ENCODE assay signal across 18 mouse cellular contexts in the genomic region with DNA sequence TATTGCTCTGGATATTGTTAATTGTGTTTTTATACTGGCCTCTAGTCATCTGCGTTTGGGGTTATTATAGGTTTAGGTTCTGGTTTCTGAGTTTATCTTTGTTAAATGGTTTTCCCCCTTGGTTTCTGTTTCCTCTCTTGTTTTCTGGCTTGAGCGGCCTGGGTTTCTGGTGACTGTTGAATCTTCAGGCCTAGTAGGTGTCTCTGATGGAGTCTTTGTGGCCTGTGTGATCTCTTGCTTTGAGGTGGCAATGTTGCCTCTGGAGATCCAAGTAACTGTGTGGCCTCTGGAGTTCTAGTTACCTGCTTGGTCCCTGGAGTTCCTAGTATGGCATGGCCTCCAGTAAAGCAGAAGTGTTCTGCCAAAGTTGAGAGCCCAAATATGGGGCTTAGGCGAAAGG. TPM values are rescaled to one million over a fixed set of nuclear protein-coding genes. Genes with fewer than 3 reads are reported as not detected.
"Had no signal": no experiment of that assay in that cellular context is flagged by ENCODE, and none has a peak within 500 bp of the region (broad histone marks: within the 10 kb centered on the region; RNA-seq: fewer than 3 reads in every experiment).

No protein-coding gene starts in this region.

- H3K9me3 ChIP-seq: kidney, embryonic 15.5 days; megakaryocyte, embryonic 14.5 days; midbrain, embryonic 12.5 days; neural tube, embryonic 15.5 days; stomach, embryonic 15.5 days had no signal

- DNase-seq: kidney, adult 2 months; kidney, postnatal 14 days; left cerebral cortex, postnatal 4 days; lung, postnatal 14 days; thymus, adult 2 months; thymus, postnatal 25 days had no signal

- H3K27me3 ChIP-seq: kidney, embryonic 15.5 days; megakaryocyte, embryonic 14.5 days; midbrain, embryonic 12.5 days; neural tube, embryonic 15.5 days; stomach, embryonic 15.5 days had no signal

- H3K4me1 ChIP-seq: midbrain, embryonic 12.5 days; neural tube, embryonic 15.5 days had no signal

- H3K4me3 ChIP-seq: kidney, embryonic 15.5 days; megakaryocyte, embryonic 14.5 days; midbrain, embryonic 12.5 days; neural tube, embryonic 15.5 days; stomach, embryonic 15.5 days had no signal

- H3K27ac ChIP-seq: kidney, embryonic 15.5 days; macrophage; midbrain, embryonic 12.5 days; neural tube, embryonic 15.5 days; stomach, embryonic 15.5 days had no signal

- H3K36me3 ChIP-seq: kidney, embryonic 15.5 days; midbrain, embryonic 12.5 days; neural tube, embryonic 15.5 days; stomach, embryonic 15.5 days had no signal

- H3K4me2 ChIP-seq: kidney, embryonic 15.5 days; liver, embryonic 11.5 days; midbrain, embryonic 12.5 days; neural tube, embryonic 15.5 days; stomach, embryonic 15.5 days had no signal

- H3K9ac ChIP-seq: kidney, embryonic 15.5 days; midbrain, embryonic 12.5 days; neural tube, embryonic 15.5 days; stomach, embryonic 15.5 days had no signal

- ATAC-seq: intestine, embryonic 16.5 days had no signal

RNA-seq across cellular contexts. Expression of a gene that starts 40.0 kb away (rescaled TPM):
- total RNA-seq: left cerebral cortex, postnatal 4 days; midbrain, postnatal 0 days had no signal
- polyA plus RNA-seq: kidney, adult 2 months; large intestine, adult 2 months; macrophage; midbrain, postnatal 0 days; neural tube, embryonic 11.5 days; stomach, embryonic 15.5 days; thymus, adult 2 months; urinary bladder, adult 2 months had no signal
